Mouse (Mus musculus) G1E (cell line): ENCODE data around the gene Rflnb.

Experiments
- CTCF ChIP-seq: IDR thresholded peaks from 2 replicates; pipeline ENCODE4 v1.5.1; 2012; ENCODE audit warnings: low read depth, low read length, inconsistent platforms, mixed read lengths
- GATA1 ChIP-seq: IDR thresholded peaks from 2 replicates; pipeline ENCODE4 v1.6.1; 2012; ENCODE audit warnings: borderline replicate concordance, low read length, inconsistent platforms, mixed read lengths
- TAL1 ChIP-seq: conservative IDR thresholded peaks from 2 replicates; pipeline ENCODE4 v1.6.1; 2012; ENCODE audit warnings: low read depth, low read length, inconsistent platforms, mixed read lengths

DNA sequence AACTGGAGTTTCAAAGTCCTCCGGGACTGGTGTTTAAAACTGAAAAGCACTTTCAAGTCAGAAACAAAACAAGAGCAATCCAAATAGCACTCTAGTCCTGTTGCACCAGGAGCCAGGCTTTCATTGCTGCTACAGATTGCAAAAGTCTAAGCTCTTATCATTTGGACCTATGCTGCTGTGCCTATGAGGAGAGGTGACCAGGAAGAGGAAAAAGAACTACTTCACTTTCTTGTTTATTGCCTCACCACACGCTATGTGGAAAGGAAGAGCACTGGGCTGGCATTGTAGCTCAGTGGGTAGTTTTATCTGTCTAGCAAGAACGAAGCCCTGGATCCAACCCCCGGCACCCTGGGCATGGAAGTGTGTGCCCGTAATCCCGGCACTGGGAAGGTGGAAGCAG, 5.8 kb upstream of the Rflnb start:
- TF ChIP-seq CTCF, result no peak
- no peak for TF ChIP-seq TAL1
- TF ChIP-seq GATA1, result no peak
